Mouse (Mus musculus): ENCODE measurements around the gene Ino80d.
"Not testable (repeated sequence)": the region's sequence is repeated elsewhere in the genome, so short reads cannot be mapped to it uniquely, and the experiment has no call there.

The Ino80d gene
- long read RNA-seq, experiment 1, partial matches to known transcripts = 2 of 7 reads
- long read RNA-seq, experiment 1, other reads (novel, unspliced or antisense) = 4 of 7 reads
- long read RNA-seq, experiment 2, partial matches to known transcripts = 1 of 15 reads
- long read RNA-seq, experiment 2, other reads (novel, unspliced or antisense) = 12 of 15 reads

- intact Hi-C loops (cut with DNase I) = loop anchor here (2.0 kb wide), 1 partner anchor 63 kb away; the partner anchor contains the start of genes Eef1b2 and Ndufs1
Observed at GRCm38 (mm10) chr1:63114136-63114781, at the start of gene Ino80d. Gene Ino80d (minus strand): TSS chr1:63114667.

- intact Hi-C loops (cut with DNase I) = no loop called here
Observed at GRCm38 (mm10) chr1:63140231-63140630, 25.8 kb upstream of the Ino80d start.

- intact Hi-C loops (cut with DNase I) = not testable (repeated sequence)
Observed at GRCm38 (mm10) chr1:63138586-63138985, 24.1 kb upstream of the Ino80d start.

DNA sequence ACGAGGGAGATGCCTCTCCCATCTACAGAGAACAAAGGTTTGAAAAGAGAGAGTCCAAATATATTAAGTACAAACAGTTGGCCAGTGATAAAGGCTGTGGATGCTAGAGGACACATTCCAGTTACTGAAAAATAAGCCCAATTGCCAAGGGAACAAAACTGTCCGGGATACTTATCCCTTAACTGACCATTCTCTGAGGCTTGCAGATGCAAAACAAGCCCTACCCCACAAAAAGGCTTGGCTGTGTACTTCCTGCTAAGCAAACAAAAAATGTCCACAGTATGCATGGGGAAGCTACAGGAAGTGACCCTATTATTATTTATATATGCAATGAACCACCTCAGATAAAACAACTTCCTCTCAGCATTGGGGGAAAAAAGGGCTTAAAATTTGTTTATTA is 23.5 kb upstream of the Ino80d start:
- intact Hi-C loops (cut with DNase I) = no loop called here

DNA sequence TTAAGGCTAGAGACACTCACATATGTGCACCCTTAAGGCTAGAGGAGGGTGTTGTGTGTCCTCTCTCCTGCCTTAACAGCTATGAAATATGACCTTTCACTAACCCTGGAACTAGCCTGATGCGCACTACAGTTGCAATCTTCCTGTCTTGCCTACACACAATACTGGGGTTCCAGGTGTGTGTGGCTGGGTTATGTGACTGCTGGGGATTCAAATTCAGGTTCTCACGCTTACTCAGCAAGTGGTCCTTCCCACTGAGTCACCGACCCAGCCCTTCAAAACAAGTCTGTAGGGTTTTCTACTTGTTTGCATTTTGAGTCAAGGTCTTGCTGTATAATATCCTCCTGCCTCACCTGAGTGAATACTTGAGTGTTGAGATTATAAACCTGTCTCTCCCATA is 20.1 kb upstream of the Ino80d start:
- intact Hi-C loops (cut with DNase I) = no loop called here

GRCm38 (mm10) chr1:63131766-63132165 is 17.3 kb upstream of the Ino80d start:
- intact Hi-C loops (cut with DNase I) = no loop called here

- intact Hi-C loops (cut with DNase I) = no loop called here
Observed at GRCm38 (mm10) chr1:63130883-63131282, 16.4 kb upstream of the Ino80d start.

DNA sequence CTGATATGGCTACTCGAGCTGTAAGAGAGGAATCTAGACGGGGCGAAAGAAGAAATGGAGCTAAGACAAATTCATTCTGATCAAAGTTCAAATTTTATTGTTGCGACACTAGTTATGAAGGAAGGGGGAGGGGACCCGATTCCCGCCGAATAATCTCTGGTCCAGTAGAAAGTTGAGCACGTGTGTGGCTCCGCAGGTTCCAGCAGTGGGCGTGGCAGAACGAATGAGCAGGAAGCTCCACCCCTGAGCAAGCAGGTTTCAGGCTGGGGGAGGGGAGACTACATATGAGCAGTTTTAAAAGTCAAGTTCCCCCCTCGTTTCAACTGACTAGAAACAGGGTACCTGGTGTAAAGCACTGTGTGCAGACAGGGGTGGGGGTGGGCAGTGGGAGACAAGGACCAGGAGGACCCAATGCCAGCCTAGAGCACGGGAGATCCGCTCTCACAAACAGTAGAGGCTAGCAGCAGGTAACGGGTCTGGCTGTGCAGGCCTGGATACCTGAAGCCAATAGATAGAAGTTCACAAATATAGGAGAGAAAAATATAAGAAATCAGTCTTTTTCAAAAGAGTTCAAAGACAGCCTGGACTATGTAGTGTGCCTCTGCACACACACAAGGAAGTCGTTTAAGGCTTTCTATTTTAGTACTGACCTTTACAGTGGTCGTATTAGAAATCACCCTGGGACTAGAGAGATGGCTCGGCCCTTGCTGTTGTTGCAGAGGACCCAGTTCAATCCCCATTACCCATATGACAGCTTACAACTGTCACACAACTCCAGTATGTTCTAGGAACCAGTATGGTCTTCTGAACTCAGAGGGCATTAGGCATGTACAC is 15.6 kb upstream of the Ino80d start:
- intact Hi-C loops (cut with DNase I) = no loop called here

DNA sequence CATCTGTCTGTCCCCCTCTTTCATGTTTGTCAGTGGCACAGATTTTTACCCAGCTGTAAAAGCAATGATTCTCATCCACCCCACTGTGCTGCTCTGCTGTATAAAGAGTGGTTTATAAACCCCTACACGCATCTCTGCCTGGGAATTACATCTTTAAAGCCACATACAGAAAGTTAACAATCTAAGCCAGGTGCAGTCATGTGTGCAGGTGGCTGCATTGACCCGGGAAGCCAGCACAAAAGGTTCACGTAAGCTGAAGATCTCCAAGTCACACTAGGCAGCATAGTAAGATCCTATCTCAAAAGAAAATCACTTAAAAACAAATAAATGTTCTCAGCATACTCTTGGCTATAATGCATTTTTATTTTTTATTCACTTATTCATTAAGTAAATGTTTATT is 14.8 kb upstream of the Ino80d start:
- intact Hi-C loops (cut with DNase I) = no loop called here

DNA sequence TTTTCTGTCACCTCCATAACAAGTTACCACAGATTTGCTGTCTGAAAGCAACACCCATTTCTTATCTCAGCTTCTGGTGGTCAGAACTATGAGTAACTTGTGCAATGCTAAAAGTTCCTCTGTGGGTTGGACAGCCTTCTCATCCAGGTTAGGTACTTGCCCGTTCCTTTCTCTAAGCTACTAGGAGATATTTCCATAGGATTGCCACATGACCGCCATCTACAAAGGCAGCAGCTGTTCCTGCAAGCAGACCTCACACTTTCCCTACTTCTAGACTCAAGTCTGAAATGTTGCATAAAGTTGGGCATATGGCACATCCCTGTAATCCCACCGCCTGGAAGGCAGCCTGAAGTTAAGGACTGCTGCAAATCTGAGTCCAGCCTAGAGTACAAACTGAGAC is 11.7 kb upstream of the Ino80d start:
- intact Hi-C loops (cut with DNase I) = no loop called here

DNA sequence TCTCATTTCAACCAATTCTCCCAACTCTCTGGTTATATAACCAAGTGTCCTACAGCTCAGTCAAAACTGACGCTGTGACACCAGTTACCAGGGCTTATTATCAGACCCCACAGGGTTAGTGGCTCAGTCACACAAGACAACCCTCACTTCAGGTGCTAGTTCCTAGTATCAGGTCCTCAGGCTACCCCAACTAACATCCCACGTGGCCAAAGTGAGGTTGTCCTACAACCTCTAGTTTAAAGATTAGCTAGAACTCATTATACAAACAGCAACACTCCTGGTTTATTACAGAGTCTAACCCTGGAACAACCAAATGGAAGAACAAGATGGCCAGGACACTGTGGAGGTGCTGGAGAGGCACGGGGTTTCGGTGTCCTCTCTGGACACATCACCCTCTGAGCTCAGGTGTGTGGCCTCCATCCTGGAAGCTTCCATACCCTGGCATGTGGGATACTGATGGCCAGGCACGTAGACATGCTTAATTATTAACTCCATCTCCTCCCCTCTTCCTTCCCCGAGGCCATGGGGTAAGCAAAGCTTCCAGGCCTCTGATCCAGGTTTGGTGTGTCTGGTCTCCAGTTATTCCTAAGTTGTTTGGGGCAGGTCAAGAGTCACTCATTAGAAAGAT is 9.5 kb upstream of the Ino80d start:
- intact Hi-C loops (cut with DNase I) = no loop called here

GRCm38 (mm10) chr1:63122005-63122404 is 7.5 kb upstream of the Ino80d start:
- intact Hi-C loops (cut with DNase I) = no loop called here

DNA sequence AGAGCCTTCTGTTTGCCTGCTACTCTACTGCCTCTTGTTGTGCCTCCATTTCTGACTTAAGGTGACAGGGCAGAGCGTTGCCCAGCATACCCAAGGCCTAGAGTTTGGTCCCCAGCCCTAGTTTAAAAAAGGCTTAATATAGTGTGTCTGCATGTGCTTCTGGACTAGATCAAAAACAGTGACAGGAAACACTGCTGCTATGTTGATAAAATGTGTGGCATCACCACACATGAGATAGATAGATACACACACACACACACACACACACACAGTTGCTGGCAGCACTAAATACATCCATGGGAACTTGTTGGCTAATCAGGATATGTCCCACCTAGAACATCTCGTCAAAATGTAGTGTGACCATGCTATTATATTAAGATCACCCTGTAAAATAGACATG is 5.9 kb upstream of the Ino80d start:
- intact Hi-C loops (cut with DNase I) = no loop called here

DNA sequence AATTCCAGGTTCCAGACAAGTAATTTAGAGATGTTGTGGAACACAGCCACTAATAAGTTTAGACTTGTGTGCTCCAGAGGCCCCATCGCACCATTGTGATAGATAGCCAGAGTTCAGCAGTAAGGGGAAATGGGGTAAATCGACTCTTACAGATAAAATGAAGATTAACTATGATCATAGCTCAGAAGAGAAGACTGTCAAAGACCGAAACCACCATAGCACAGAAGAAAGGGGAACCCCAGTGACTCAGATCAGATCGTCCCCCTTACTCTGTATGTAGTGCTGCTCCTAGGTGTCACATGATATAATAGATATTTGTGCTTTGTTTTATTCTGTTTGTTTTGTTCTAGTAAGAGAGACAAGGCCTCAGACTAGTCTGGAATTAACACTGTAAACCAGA is 5.2 kb upstream of the Ino80d start:
- intact Hi-C loops (cut with DNase I) = no loop called here

- intact Hi-C loops (cut with DNase I) = loop anchor here (2.0 kb wide), 1 partner anchor 61 kb away; the partner anchor contains the start of genes Eef1b2 and Ndufs1
Observed at GRCm38 (mm10) chr1:63115540-63115939, 1.1 kb upstream of the Ino80d start.

DNA sequence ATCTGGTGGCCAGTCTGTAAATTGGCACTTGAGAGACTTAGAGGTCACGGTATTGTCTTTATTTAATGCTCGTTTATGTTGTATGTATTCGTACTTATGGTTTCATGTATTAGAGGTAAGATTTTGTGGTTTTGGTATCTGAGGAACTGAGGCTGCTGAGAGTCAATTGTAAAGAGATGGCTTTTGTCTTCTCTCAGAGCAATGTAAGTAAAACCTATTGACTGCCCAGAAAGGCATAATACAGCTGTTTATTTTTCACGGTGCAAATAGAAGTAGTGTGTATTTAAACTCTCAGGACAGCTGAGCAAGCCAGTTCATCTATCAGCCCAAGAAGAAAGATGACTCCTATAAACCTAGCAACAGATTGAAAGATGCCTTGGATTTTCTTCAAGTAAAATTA is 629 bp upstream of the Ino80d start:
- intact Hi-C loops (cut with DNase I) = loop anchor here (2.0 kb wide), 1 partner anchor 62 kb away; the partner anchor contains the start of genes Eef1b2 and Ndufs1

DNA sequence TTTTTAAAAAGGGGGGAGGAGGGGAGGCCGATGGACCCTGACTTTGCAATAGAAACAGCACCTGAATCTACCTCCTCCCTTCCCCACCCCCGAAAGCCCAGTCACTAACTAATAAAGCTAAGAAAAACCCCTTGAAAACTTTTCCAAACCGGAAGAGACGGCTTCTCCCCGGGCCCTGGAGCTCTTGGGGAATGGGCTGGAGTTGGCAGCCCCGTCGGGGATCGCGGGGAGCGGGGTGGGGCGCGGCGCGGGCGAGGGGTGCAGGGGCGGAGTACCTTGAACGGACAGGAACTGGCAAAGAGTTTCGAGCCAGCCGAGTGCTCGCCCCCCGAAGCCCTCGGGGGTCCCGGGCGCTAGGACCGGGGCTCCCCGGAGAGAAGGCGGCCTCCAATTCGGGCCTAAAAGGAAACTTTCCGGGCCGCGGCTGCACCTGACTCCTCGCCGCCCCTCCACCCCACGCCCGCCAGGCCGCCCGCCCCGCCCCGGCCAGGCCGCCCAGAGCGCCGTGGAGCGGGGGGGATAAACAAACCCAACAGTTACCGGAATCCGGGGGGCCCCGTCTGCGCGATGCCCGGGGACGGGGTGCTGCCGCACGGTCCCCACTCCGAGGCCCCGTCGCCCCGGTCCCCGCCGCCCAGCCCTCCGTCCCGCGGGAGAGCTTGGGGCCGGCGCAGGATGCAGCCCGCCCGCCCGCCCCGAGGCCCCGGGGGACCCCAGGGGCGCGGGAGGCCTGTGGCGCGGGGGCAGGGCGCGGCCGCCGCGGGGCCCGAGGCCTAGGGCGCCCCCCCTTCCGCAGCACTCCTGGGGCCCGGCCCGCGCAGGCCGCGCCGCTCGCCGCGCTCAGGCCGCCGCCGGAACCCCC is 962 bp downstream of the Ino80d start:
- intact Hi-C loops (cut with DNase I) = loop anchor here (2.0 kb wide), 1 partner anchor 63 kb away; the partner anchor contains the start of genes Eef1b2 and Ndufs1

DNA sequence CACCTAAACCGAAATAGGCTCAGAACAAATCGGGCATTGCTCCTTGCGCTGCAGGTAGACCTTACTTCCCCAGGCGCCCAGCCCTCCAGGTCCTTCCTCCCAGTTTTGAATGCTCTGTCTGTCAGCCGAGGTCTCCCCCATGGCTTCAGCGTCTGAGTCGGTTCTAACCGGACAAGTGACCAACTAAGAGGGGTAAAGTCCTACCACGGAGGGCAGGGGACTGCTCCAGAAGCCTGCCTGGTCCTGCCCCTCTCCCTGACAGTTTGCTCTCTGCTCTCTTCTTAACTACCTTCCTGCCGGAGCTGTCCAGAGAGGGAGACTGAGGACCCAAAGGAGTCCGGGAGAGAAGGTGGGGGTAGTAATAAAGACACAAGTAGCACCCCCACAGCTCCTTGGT is 1.6 kb downstream of the Ino80d start:
- intact Hi-C loops (cut with DNase I) = no loop called here

- intact Hi-C loops (cut with DNase I) = no loop called here
Observed at GRCm38 (mm10) chr1:63112151-63112864, 2.2 kb downstream of the Ino80d start.
